Mouse (Mus musculus) testis, postnatal 14 days (tissue): Measurements from ENCODE around the gene Serinc2.

Experiments
- DNase-seq: peaks from one replicate; pipeline ENCODE4 v3.0.0; 2021; ENCODE audit warnings: low spot score

Serinc2 gene

DNA sequence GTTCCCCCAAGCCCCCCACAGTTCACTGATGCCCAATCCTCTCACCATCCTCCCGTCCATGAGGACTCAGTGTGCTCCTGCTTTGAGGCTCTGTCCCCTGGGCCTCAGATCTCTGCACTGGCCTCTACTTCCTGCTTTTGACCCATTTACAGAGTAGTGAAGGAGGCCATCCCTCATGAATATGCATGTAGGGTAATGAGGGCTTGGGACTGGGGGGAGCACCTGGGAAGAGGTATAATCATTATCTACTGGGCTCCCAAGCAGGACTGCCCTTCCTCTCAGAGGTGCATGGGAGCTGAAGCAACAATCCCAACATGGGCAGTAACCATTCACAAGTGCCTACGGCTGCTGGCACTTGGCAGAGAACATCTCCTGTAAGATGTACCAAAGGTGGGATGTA lies at the start of gene Serinc2:
TSS of gene Serinc2 (minus strand) at position 101 of the 400 bp plus-strand sequence.
- DNase-seq = no peak

DNA sequence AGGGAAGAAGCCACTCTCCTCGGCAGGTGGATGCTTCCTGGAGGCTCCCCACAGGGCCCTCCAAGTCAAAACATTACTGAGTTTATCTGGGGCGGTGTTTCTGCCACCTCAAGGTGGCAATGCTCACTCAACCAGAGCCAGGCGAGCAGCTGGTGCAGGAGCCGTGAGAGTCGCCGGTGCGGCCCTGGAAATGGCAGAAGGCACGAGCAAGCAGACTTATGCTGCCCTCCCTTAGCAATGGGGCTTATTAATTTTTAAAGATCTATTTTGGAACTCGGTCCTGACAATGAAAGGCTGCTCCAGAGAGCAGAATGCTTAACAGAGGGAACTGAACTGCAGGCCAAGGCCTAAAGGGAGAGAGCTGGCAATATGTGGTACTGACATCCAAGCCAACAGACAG lies 48.4 kb upstream of the Serinc2 start:
- DNase-seq = no peak

DNA sequence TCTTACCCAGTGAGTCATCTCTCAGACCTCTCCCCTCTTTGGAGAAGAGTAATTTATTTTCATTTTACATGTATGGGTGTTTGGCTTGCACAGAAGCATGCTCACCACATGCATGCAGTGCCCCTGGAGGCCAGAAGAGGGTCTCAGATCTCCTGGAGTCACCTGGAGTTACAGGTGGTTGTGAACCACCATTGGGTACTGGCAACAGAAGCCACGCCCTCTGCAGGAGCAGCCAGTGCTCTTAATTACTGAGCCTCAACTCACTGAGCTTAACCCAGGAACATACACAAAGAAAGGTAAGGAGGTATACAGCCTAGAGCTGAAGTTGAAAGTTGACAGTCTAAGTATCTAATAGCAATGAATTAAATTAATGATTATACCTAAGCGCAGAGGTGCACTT lies 46.4 kb upstream of the Serinc2 start:
- no peak for DNase-seq

DNA sequence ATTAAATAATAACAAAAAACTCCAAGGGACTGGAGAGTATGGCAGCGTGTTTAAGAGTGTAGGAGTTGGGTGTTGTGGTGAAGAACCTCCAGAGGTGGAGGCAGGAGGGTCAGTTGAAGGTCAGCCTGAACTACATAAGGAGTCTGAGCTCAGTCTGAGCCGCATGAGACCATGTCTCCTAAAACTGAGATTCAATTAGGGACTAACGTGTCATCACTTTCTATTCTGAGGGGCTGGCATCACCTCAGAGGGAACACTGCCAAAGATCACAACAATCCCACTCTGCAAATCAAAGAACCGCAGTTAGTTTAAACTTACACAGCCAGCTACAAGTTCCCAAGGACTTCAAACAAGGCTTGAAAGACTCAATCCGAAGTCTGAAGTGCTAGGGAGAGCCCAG lies 44.6 kb upstream of the Serinc2 start:
- DNase-seq = no peak

DNA sequence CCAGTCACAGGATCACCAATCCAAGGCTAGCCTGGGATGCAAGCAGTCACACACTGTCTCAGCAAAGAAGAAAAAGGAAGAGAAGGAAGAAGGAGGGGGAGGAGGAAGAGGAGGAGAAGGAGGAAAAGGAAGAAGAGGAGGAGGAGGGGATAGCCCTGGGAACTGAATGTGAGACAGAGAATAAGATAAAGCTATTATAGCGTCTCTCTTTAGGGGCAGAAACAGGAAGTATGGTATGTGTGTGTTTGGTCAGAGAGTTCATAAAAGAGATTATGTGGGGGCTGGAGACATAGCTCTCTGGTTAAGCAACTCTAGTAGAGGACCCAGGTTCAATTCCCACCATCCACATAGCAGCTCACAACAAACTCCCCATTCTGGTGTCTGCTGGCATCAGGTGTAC lies 44.2 kb upstream of the Serinc2 start:
- DNase-seq = no peak

DNA sequence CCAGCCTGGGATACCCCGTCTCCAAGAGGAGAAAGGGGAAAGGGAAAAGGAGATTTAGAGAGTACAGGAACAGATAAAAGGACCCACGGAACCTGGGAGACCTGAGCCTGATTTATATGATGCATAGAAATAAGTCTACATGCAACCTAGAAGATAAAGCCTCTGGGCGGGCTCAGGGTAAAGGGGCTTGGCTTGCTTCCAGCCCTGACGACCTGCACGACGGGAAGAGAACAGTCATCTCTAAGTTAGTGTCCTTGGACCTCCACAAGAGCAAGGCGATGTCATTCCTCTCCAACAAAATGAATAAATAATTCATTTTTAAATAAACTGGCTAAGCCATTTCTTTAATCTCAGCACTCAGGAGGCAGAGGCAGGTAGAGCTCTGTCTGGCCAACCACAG lies 43.6 kb upstream of the Serinc2 start:
- DNase-seq = no peak

DNA sequence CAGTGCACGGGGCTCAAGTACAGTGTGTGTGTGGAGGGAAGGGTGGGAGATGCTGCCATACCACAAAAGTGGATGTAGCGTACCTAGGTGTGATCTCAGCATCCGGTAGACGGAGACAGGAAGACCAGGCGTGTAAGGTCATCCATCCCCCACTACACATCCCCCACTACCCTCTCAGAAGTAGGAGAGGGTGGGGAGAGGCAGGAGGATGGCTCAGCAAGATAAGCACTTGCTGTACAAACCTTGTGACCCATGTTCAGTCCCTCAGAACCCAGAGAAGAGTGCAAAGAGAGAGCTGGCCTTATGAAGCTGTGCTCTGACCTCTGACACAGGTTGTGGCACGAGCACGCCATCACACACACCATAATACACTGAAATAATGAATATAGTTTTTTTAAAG lies 42.6 kb upstream of the Serinc2 start:
- no peak for DNase-seq

DNA sequence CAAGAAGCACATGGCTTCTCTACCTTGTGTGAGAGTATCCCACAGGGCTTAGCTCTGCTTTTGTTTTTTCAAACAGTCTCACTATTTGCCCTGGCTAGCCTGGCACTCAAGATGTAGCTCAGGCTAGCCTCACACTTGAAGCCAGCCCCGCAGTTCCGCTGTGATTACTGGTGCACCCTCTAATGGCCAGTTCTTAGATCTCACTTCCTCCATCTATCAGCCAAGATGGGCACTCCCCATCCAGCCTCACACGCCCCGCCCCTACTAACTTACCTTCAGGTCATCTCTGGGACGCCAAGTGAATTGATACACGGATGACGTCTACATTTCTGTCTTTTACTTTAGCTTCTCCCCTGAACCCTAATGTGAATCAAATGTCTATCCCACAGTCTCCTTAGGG lies 40.6 kb upstream of the Serinc2 start:
- no peak for DNase-seq

DNA sequence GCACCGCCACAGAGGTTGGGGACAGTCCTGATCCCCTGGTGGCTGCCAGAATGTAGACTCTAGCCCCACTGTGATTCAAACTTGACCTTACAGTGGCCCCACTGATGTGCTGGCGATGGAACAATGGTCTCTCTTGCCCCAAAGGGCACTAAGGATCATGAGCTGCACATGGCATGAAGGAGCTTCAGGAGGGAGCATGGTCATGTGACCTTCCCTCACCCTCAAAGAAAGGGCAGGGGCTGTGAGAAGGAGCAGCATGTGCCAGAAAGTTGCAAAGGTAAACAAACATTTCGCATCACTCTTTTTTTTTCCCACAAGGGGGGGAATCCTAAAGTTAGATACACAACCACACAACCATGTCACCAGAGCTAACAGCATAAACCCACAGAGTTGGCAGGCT lies 39.1 kb upstream of the Serinc2 start:
- DNase-seq = no peak

DNA sequence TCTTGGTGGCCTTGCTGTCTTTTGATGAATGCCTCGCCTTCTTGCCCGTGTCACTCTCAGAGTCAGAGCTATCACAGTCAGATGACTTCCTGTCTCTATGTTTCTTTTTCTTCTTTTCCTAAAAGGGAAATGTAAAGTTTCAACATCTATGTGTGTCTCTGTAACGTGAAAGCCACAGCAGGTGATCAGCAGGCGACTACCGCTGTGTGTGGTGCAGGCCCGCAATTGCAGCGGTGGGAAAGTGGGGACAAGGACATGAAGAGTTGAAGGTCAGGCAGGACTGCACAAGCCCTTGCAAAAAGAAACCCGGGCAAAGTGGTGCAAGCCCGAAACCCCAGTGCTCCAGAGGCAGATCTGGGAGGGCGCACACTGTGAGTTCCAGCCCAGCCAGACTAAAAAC lies 37.7 kb upstream of the Serinc2 start:
- no peak for DNase-seq

DNA sequence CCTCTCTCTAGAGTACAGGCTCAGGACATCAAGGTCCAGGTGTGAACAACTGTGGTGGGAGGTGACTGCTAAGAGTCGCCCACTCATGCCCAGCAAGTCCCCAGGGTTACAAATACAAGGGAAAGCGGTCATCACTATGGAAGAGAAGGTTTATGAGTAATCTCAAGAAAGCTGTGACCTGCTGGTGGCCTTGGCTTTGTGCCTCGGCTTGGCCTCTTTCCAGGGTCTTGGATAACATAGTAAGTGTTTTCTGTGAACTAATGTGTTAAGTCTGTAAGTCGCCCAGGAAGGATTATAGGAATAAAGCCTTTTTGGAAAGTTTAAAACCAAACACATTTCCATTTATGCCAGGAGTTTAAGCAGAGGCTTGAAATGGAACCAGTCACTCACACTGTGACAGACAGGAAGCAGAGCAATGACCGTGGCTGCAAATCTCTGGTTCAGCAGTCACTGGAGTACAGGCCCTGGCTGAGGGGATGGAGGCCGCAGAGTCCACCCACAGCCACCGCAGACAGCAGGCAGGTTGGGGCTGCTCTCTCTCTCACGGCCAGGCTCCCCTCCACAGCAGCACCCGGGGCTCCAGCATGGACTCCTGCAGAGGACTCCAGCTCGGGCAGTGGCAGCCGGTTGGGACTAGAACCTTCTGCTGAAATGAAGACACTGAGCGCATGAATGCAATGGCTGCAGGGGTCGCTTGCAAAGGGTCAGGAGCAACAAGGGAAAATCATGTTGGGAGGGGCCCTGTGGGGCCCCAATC lies 36.9 kb upstream of the Serinc2 start:
- DNase-seq = no peak

DNA sequence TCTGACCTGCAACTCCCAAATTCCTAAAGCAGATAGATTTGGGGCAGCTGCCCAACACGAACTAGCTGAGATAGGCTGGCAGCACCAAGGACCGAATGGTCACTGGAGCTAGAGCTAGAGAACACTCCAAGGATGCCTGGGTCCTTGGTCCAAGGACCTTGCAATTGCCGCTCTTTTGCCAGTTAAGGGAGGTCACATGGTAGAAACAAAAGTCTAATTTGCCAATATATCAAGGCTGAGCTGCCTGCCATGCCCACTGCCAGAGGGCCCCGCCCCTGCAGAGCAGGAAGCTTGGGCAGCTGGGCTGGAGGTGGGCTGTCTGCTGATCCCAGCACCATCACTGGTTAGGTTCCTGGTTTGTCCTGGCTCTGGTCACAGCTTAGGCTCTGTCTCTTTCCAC lies 34.5 kb upstream of the Serinc2 start:
- DNase-seq = no peak

DNA sequence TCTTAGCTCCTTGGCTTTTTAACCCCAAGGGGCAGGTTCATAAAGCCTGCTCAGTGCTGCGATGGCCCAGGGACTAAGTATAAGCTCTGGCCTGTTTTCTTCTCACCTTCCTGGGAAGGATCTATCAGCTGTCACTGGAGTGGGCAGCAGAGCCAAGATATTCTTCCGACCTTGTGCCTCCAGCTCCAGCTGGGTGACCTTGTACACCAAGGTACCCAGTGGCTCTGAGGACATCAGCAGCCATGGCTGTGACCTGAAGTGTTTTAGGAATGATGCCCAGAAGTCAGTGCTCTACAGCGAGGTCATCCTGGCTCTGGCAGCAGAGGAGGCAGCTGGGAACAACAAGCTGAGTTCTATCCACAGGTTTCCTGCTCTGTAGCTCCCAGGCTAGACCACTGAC lies 33.5 kb upstream of the Serinc2 start:
- DNase-seq = no peak

DNA sequence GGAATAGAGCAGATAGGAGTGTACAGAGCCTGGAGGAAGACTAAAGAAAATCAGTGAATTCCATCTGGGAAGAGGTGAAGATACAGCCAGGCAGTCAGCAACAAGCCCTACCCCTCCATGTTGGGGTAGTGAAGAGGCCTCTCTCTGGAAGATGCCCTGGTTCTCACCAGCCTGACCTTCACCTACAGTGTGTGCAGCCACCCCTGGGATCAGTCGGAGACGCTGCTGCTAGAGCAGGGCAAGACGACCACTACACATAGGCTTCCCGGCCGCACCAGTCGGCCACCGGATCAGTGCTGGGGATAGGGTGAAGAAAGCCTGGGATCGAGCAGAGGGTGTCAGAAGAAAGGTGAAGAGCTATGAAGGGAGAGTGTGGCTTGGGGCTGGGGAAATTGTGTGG lies 30.2 kb upstream of the Serinc2 start:
- DNase-seq = no peak

DNA sequence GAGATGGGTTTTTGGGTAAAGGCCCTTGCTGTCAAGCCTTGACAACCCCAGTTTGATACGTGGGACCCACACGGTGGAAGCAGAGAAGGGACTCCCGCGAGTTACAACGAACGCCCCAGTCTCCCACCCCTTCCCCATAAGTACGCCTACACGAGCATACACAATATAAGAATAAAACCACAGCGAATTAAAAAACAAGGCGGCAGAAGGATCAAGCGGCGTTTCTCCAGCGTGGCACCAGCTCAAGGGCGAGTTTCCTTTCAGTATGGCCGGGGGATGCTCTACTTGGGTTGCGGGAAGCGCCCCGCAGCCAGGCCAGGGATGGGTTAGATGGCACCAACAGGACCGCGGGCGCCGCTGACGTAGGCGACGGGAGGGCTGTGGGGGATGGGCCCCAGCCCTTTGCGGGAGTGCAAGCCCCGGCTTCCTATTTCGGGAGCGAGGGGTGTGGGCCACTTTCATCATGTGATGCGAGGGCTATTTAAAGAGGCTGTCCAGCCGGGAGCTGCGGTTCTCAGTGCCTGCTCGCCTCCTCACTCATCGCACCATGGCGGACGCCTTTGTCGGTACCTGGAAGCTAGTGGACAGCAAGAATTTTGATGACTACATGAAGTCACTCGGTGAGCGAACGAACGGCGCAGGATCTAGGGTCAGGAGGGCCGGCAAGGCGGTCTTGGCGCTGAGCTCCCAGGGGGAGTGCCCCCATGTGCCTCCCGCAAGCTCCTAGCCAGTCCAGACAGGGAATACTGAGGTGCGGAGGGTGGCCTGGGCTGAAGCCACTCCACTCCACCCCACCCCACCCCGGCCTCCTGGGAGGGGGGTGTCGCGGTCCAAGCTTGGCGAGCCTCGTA lies 29.5 kb upstream of the Serinc2 start, which contains the start of the genes Fabp3 and Gm10570:
TSS of gene Fabp3 (plus strand) at position 365 of the 851 bp plus-strand sequence.
TSS of gene Gm10570 (minus strand) at position 444 of the 851 bp plus-strand sequence.
- no peak for DNase-seq

DNA sequence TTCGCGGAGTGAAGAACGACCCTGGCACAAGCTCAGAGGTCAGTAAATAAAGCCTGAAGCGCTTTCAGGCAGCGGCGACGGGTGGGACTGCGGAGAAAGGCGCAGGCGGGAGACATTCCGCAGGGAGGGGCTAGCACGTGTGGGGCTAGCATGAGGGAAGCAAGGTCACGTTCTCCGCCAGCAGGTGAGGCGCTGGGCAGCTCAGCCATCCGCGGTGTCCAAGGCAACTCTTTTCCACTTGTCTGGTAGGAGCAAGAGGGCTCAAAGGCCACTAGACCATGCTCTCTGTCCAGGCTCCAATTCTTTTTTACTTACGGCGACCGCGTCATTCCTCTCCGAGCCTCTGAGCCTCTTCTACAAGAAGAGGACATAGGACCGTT lies 28.8 kb upstream of the Serinc2 start:
- DNase-seq = peak; percentile 55

DNA sequence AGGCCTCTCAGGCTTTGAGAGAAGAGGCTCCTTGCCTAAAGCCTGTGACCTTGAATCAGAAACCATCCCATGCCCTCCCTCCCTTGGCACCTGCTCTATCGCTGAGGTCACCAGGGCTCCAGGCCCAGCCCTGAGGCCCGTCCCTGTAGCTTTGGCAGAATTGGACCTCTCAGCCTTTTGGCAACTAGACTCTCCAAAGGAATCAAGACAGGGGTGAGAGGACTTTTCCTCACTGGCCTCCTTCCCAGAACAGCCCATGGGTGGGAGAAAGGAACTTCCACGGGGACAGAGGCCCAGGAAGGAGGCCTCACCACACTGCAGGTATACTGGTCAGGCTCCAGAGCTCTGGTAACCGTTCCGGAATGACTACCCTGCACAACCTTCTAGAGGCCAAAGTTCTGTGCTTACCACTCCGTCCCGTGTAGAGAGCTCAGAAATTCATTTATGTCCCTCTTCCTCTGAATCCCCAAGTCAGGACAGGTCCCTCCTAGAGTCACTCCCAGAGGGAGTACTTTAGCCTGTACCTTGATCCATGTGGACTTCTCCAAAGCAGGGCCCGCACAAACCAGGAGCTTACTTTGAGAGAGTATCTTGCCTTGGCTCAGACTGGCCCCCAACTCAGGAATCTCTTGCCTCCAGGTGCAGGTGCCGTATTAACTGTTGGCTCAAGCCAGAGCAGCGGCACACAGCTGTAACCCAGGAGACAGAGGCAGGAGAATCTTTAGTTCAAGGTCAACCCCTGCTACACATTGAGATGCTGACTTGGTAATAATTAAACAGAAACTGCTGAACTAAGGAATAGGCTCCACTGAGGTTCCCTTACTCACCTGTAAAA lies 28.0 kb upstream of the Serinc2 start:
- peak; percentile 64 for DNase-seq

DNA sequence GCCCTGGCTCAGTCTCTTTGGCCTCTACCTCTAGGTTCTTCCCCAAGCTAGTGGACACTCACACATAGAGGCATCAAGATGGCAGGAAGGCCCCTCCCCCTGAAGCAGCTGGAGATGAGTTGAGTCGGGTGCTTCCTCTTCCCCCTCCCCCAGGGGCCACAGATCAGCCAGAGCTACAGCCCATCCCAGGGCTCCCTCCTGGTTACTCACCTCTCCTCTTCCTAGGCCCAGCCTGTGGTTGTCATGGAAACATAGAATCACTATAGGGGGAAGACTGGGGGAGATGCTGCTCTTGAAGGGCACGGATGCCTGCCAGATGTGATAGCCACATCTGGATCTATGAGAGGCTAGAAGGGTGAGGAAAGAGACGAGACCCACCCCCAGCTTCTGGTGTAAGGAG lies 25.7 kb upstream of the Serinc2 start:
- no peak for DNase-seq

DNA sequence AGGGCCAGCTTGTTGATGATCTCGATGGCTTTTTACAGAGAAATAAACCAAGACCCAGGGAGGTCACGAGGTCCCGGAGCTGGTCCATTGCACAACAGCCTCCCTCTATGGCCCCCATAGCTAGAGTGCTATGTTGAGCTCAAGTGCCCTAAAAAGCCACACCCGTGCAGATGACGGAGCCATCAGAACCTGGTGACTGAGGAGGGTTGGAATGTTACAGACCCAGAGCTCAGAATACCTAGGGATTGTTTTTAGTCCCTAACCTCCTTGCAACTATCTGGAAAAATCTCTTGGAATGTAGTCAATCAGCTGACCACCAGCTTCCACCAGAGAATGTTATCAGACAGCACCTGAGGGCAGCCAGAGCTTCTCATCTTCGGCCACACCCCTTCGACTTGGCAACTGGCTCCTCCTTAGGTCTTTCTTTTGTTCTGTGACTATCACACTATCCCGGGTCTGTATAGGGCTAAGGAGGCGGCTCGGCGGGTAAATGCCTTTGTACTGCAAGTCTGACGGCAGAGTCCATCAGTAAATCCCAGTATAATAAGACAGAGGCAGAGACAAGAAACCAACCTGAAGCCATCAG lies 23.4 kb upstream of the Serinc2 start:
- DNase-seq = no peak

DNA sequence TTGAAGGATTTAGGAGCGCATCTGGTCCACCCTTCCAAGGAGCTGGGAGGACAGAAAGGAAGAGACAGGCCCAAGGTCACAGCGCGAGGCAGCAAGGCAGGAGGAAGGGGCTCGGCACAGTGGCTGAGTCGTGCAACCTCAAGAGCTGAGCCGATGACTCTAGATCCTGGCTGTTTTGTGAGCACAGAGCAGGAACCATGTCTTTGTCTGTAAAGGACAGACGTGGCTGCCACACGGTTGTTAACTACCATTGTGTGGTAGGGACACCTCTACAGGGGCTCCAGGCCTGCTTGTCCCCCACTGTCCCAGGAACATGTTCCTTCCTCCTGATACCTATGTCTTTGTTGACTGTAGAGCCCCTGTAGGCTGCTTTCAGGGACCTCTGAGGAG lies 20.6 kb upstream of the Serinc2 start:
- DNase-seq = no peak

DNA sequence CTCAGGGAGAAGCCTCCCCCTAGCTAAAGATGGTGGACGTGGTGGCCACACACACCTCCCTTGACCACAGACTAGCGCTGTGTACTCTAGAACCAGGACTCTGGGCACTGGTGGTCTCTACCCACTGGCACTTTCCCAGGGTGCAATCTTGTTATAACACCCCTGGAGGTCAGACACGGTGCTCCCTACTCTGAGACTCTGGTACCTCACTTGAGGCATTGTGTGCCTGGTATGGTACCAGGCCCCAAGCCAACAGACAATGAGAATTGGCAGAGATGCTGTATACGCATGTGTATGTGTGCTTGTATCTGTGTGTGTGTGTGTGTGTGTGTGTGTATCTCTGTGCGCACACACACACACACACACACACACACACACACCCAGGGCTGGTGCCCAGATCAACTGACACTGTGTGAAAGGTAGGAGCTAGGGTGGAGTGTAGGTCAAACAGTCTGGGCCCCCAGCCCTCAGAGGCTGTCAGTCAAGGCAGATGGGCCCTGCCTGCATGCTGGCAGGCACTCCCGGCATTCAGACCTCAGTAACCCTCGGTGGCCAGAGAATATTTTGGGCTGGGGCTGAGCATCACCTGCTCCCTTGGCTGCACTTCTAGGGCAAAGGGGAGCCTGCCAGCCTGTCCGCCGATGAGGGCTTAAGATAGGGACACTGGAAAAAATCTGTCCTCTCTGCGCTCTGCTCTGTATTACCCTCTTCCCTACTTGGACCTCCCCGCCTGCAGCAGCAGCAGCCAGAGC lies 20.0 kb upstream of the Serinc2 start:
- no peak for DNase-seq
